In the genomic region with DNA sequence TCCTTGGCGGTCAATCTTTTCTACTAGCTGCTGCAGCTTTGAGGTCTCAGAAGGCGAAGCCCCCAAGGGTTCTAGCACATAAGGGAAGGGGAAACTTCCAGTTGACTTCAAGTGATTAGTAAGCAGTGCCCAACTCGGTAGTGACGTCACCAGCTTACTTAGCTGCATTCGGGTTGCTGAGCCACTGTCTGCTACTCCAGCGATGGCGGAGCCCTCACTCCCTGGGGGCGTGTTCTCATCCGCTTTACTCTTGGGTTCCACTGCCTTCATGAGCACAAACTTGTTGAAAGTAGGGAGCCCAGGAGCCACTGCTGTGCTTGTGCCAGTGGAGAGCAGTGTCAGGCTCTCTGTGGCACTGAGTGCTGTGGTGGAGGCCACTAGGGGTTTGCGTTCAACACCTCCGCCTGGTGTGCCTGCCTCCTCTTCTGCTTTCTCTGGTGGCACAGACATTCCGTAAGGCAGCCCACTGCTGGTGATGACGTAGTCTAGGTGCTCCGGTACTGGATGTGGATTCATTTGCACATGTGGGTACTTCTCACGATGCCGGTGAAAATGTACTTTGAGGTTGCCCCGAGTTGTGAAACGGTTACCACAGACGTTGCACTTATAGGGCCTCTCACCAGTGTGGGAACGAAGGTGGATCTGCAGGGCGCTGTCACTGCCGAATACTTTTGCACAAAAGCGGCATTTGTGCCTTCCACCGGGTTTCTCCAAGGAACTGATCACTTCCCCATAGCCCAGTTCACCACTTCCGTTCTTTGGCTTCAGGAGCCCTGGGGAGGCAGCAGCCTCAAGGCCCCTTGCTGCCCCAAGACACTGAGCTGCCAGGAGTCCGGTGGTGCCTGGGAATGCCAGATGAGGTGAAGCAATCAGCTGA, we compare ENCODE assay signal across 9 mouse cellular contexts. TPM values are rescaled to one million over a fixed set of nuclear protein-coding genes. Genes with fewer than 3 reads are reported as not detected.
DNase-seq lines count a peak whose midpoint lies in the region; ATAC-seq and TF ChIP-seq lines count a peak whose summit lies in the region.
"Had no signal": no experiment of that assay in that cellular context is flagged by ENCODE, and none has a peak within 500 bp of the region (broad histone marks: within the 10 kb centered on the region; RNA-seq: fewer than 3 reads in every experiment).

No protein-coding gene starts in this region.

- peak overlapping the region; percentile 84 for H3K4me2 ChIP-seq in lung, embryonic 16.5 days (ENCODE audit: low read depth, low read length)
- peak overlapping the region; percentile 72; the same call in 1 of the 2 replicates for H3K4me2 ChIP-seq in forebrain, embryonic 11.5 days (ENCODE audit: low read depth, low read length, severe bottlenecking)
- peak overlapping the region; percentile 77 for H3K4me2 ChIP-seq in limb, embryonic 14.5 days (replicated peaks; ENCODE audit: low read depth, low read length, severe bottlenecking)
- peak overlapping the region; percentile 92 for H3K4me2 ChIP-seq in neural tube, embryonic 15.5 days

- no peaks in the 10 kb centered on the region for H3K27me3 ChIP-seq in lung, embryonic 16.5 days (ENCODE audit: control insufficient read depth, insufficient read depth, low read depth, low read length)
- H3K27me3 ChIP-seq in forebrain, embryonic 11.5 days (ENCODE audit: control insufficient read depth, insufficient read depth, low read length): no peaks in the 10 kb centered on the region
- H3K27me3 ChIP-seq in limb, embryonic 14.5 days (ENCODE audit: control insufficient read depth, insufficient read depth, low read length): no peaks in the 10 kb centered on the region
- H3K27me3 ChIP-seq in neural tube, embryonic 15.5 days (replicated peaks): no peaks in the 10 kb centered on the region

- 84% methylated on average over 26 of the region's 26 CpGs for WGBS in lung, embryonic 16.5 days
- 86% methylated on average over 26 of the region's 26 CpGs for WGBS in forebrain, embryonic 11.5 days
- WGBS in limb, embryonic 14.5 days: 85% methylated on average over 26 of the region's 26 CpGs
- WGBS in neural tube, embryonic 15.5 days: 86% methylated on average over 26 of the region's 26 CpGs

- H3K9me3 ChIP-seq in lung, embryonic 16.5 days (ENCODE audit: control insufficient read depth, low read length): no peaks in the 10 kb centered on the region
- no peaks in the 10 kb centered on the region for H3K9me3 ChIP-seq in forebrain, embryonic 11.5 days (ENCODE audit: control insufficient read depth, low read length)
- no peaks in the 10 kb centered on the region for H3K9me3 ChIP-seq in limb, embryonic 14.5 days (ENCODE audit: control insufficient read depth, low read length)
- H3K9me3 ChIP-seq in neural tube, embryonic 15.5 days (replicated peaks): no peaks in the 10 kb centered on the region

- H3K36me3 ChIP-seq in lung, embryonic 16.5 days (ENCODE audit: control insufficient read depth, insufficient read depth, low read length): peaks cover 33% of the 10 kb centered on the region
- H3K36me3 ChIP-seq in forebrain, embryonic 11.5 days (ENCODE audit: control insufficient read depth, insufficient read depth, low read length): peaks cover 35% of the 10 kb centered on the region
- H3K36me3 ChIP-seq in limb, embryonic 14.5 days (ENCODE audit: control insufficient read depth, insufficient read depth, low read length): peaks cover 51% of the 10 kb centered on the region
- peaks cover 37% of the 10 kb centered on the region for H3K36me3 ChIP-seq in neural tube, embryonic 15.5 days

- peak overlapping the region; percentile 59 for H3K4me3 ChIP-seq in lung, embryonic 16.5 days (ENCODE audit: low read length)
- H3K4me3 ChIP-seq in forebrain, embryonic 11.5 days (ENCODE audit: low read depth, low read length): peak overlapping the region; percentile 54; the same call in 1 of the 2 replicates
- H3K4me3 ChIP-seq in limb, embryonic 14.5 days (replicated peaks; ENCODE audit: low read length): no peak overlapping the region
- peak overlapping the region; percentile 81 for H3K4me3 ChIP-seq in neural tube, embryonic 15.5 days (replicated peaks)

- peaks cover 28% of the 10 kb centered on the region for H3K4me1 ChIP-seq in lung, embryonic 16.5 days (replicated peaks; ENCODE audit: control insufficient read depth, insufficient read depth, low read length)
- H3K4me1 ChIP-seq in forebrain, embryonic 11.5 days (replicated peaks; ENCODE audit: control insufficient read depth, insufficient read depth, low read length): peaks cover 15% of the 10 kb centered on the region
- H3K4me1 ChIP-seq in limb, embryonic 14.5 days (ENCODE audit: control insufficient read depth, insufficient read depth, low read length): peaks cover 13% of the 10 kb centered on the region
- peaks cover 62% of the 10 kb centered on the region for H3K4me1 ChIP-seq in neural tube, embryonic 15.5 days

- TF ChIP-seq POLR2A in limb, embryonic 14.5 days (IDR thresholded peaks at IDR 0.05; ENCODE audit: borderline replicate concordance, extremely low read depth, insufficient read depth, insufficient read length): no peak

- no peak overlapping the region; the same call in 1 of the 2 replicates for H3K27ac ChIP-seq in lung, embryonic 16.5 days (ENCODE audit: low read length)
- H3K27ac ChIP-seq in forebrain, embryonic 11.5 days (ENCODE audit: low read depth, low read length): no peak overlapping the region
- no peak overlapping the region for H3K27ac ChIP-seq in limb, embryonic 14.5 days (replicated peaks; ENCODE audit: low read depth, low read length)
- peak overlapping the region; percentile 96; the same call in 1 of the 2 replicates for H3K27ac ChIP-seq in neural tube, embryonic 15.5 days (replicated peaks)

- no peak for ATAC-seq in lung, embryonic 16.5 days (ENCODE audit: low read depth)
- ATAC-seq in forebrain, embryonic 11.5 days (replicated peaks; ENCODE audit: low FRiP score): no peak
- ATAC-seq in limb, embryonic 14.5 days (ENCODE audit: low FRiP score, low read depth): no peak
- no peak for ATAC-seq in neural tube, embryonic 15.5 days (ENCODE audit: low FRiP score)

- no peak overlapping the region for H3K9ac ChIP-seq in lung, embryonic 16.5 days (ENCODE audit: low read length)
- no peak overlapping the region; the same call in 1 of the 2 replicates for H3K9ac ChIP-seq in forebrain, embryonic 11.5 days (ENCODE audit: low read length)
- H3K9ac ChIP-seq in limb, embryonic 14.5 days (ENCODE audit: low read depth, low read length, severe bottlenecking): no peak overlapping the region
- H3K9ac ChIP-seq in neural tube, embryonic 15.5 days (replicated peaks): peak overlapping the region; percentile 97; the same call in 1 of the 2 replicates

- DNase-seq in lung, postnatal 36 days: no peak
- no peak for DNase-seq in forebrain, embryonic 11.5 days (ENCODE audit: low spot score)
- no peak for DNase-seq in limb, embryonic 14.5 days (ENCODE audit: low spot score)
- DNase-seq in right cerebral cortex, postnatal 14 days: no peak
- DNase-seq in gastrocnemius, postnatal 14 days: no peak

- intact Hi-C loops in gastrocnemius, postnatal 14 days (cut with DNase I; ENCODE audit: low total_unique reads): no loop called here

RNA-seq across cellular contexts. Expression of gene Mettl3, which starts 9.2 kb away (rescaled TPM):
- 42.3 and 46.1 TPM in 2 replicates for polyA plus RNA-seq in lung, embryonic 16.5 days (2015; fragmentation: Nextera tagmentation; extraction: Ambion mirVana)
- 59.3 TPM in 2 replicates for polyA plus RNA-seq in forebrain, embryonic 11.5 days (2014; fragmentation: Nextera tagmentation; extraction: Ambion mirVana)
- 41.9 and 43.1 TPM in 2 replicates for polyA plus RNA-seq in limb, embryonic 14.5 days (2012; rRNA removed)
- 36.7 and 40.8 TPM in 2 replicates for polyA plus RNA-seq in limb, embryonic 14.5 days (2014; fragmentation: Nextera tagmentation; extraction: Ambion mirVana)
- polyA plus RNA-seq in neural tube, embryonic 15.5 days (2015; fragmentation: Nextera tagmentation; extraction: Ambion mirVana): 44.9 and 47.9 TPM in 2 replicates
- 10 to 100 TPM; 11.8 to 14.7 TPM for total RNA-seq in gastrocnemius, postnatal 14 days (2021)

RNA-seq across cellular contexts. Expression of gene Sall2, which starts 14.4 kb away (rescaled TPM):
- polyA plus RNA-seq in lung, embryonic 16.5 days (2015; fragmentation: Nextera tagmentation; extraction: Ambion mirVana): 14.0 and 16.7 TPM in 2 replicates
- polyA plus RNA-seq in forebrain, embryonic 11.5 days (2014; fragmentation: Nextera tagmentation; extraction: Ambion mirVana): 75.3 and 83.6 TPM in 2 replicates
- 26.4 and 31.9 TPM in 2 replicates for polyA plus RNA-seq in limb, embryonic 14.5 days (2012; rRNA removed)
- polyA plus RNA-seq in limb, embryonic 14.5 days (2014; fragmentation: Nextera tagmentation; extraction: Ambion mirVana): 18.9 and 21.5 TPM in 2 replicates
- polyA plus RNA-seq in neural tube, embryonic 15.5 days (2015; fragmentation: Nextera tagmentation; extraction: Ambion mirVana): 40.0 and 41.6 TPM in 2 replicates
- 1 to 10 TPM; 1.9 to 2.4 TPM for total RNA-seq in gastrocnemius, postnatal 14 days (2021)

RNA-seq across cellular contexts. Expression of gene Rab2b, which starts 34.8 kb away (rescaled TPM):
- polyA plus RNA-seq in lung, embryonic 16.5 days (2015; fragmentation: Nextera tagmentation; extraction: Ambion mirVana): 17.9 and 18.6 TPM in 2 replicates
- 33.5 and 35.8 TPM in 2 replicates for polyA plus RNA-seq in forebrain, embryonic 11.5 days (2014; fragmentation: Nextera tagmentation; extraction: Ambion mirVana)
- 29.5 and 35.3 TPM in 2 replicates for polyA plus RNA-seq in limb, embryonic 14.5 days (2012; rRNA removed)
- polyA plus RNA-seq in limb, embryonic 14.5 days (2014; fragmentation: Nextera tagmentation; extraction: Ambion mirVana): 21.4 and 24.7 TPM in 2 replicates
- 47.5 and 50.0 TPM in 2 replicates for polyA plus RNA-seq in neural tube, embryonic 15.5 days (2015; fragmentation: Nextera tagmentation; extraction: Ambion mirVana)
- total RNA-seq in gastrocnemius, postnatal 14 days (2021): 1 to 10 TPM; 3.7 to 5.0 TPM

RNA-seq across cellular contexts. Expression of gene Tox4, which starts 35.2 kb away (rescaled TPM):
- polyA plus RNA-seq in lung, embryonic 16.5 days (2015; fragmentation: Nextera tagmentation; extraction: Ambion mirVana): 37.7 and 43.4 TPM in 2 replicates
- 54.8 and 56.2 TPM in 2 replicates for polyA plus RNA-seq in forebrain, embryonic 11.5 days (2014; fragmentation: Nextera tagmentation; extraction: Ambion mirVana)
- 36.5 and 50.0 TPM in 2 replicates for polyA plus RNA-seq in limb, embryonic 14.5 days (2012; rRNA removed)
- 39.7 and 40.0 TPM in 2 replicates for polyA plus RNA-seq in limb, embryonic 14.5 days (2014; fragmentation: Nextera tagmentation; extraction: Ambion mirVana)
- polyA plus RNA-seq in neural tube, embryonic 15.5 days (2015; fragmentation: Nextera tagmentation; extraction: Ambion mirVana): 51.0 and 52.5 TPM in 2 replicates
- total RNA-seq in gastrocnemius, postnatal 14 days (2021): 10 to 100 TPM; 31.9 to 33.1 TPM

RNA-seq across cellular contexts. Expression of gene Olfr1513, which starts 42.0 kb away (rescaled TPM):
- polyA plus RNA-seq in lung, embryonic 16.5 days (2015; fragmentation: Nextera tagmentation; extraction: Ambion mirVana): not detected in 2 replicates
- polyA plus RNA-seq in forebrain, embryonic 11.5 days (2014; fragmentation: Nextera tagmentation; extraction: Ambion mirVana): not detected in 2 replicates
- polyA plus RNA-seq in limb, embryonic 14.5 days (2012; rRNA removed): not detected in 2 replicates
- not detected in 2 replicates for polyA plus RNA-seq in limb, embryonic 14.5 days (2014; fragmentation: Nextera tagmentation; extraction: Ambion mirVana)
- polyA plus RNA-seq in neural tube, embryonic 15.5 days (2015; fragmentation: Nextera tagmentation; extraction: Ambion mirVana): not detected in 2 replicates
- not detected for total RNA-seq in gastrocnemius, postnatal 14 days (2021)
- total RNA-seq: liver, adult 2 months had no signal
- polyA plus RNA-seq: liver, adult 2 months; stomach, embryonic 16.5 days had no signal
